Mouse (Mus musculus): ENCODE data around the gene Arpc1b. TPM values are rescaled to one million over a fixed set of nuclear protein-coding genes. Genes with fewer than 3 reads are reported as not detected.

The Arpc1b gene
- total RNA-seq, 4 experiments from 2014 or later: 17.4 to 47.4 (median 23.9) TPM

- DNase-seq (ENCODE audit: low spot score in 2 of 2): no peak
These were observed 50.7 kb downstream of the Arpc1b start for GRCm38 (mm10) chr5:145164710-145165109.

GRCm38 (mm10) chr5:145165184-145165583 is 51.2 kb downstream of the Arpc1b start:
- DNase-seq (ENCODE audit: low spot score in 2 of 2): no peak

GRCm38 (mm10) chr5:145166536-145167305 is 52.7 kb downstream of the Arpc1b start, which contains the start of the genes Ptcd1 and Cpsf4:
Gene Ptcd1, minus strand, starts transcription at chr5:145167108.
Gene Cpsf4, plus strand, starts transcription at chr5:145167213.
- DNase-seq (ENCODE audit: low spot score in 2 of 2): peak; percentile 98

GRCm38 (mm10) chr5:145167306-145167661 is 53.3 kb downstream of the Arpc1b start:
- DNase-seq (ENCODE audit: low spot score in 2 of 2): no peak

GRCm38 (mm10) chr5:145178461-145178980 is 64.5 kb downstream of the Arpc1b start:
- DNase-seq (ENCODE audit: low spot score in 2 of 2): no peak

Other genes with a start within 250 kb of the Arpc1b start
- gene Smurf1, start 148.4 kb upstream of the Arpc1b start, total RNA-seq (2022): 10 to 100 TPM; 32.4 to 38.4 (median 37.2) TPM
- not detected for gene Gm4871, start 81.5 kb upstream of the Arpc1b start, total RNA-seq (2022)
- gene 1700018F24Rik, start 71.2 kb upstream of the Arpc1b start, total RNA-seq (2022): not detected
- gene Arpc1a, start 30.4 kb upstream of the Arpc1b start, total RNA-seq (2022): 100 to 1,000 TPM; 213 to 219 (median 216) TPM
- not detected for gene Kpna7, start 30.2 kb upstream of the Arpc1b start, total RNA-seq (2022)
- gene Pdap1, start 26.0 kb downstream of the Arpc1b start, total RNA-seq (2022): 100 to 1,000 TPM in 1 of 4 experiments, 10 to 100 TPM in 3; 77.5 to 101 (median 86.1) TPM
- 10 to 100 TPM; 70.3 to 76.5 (median 74.1) TPM for gene Bud31, start 26.1 kb downstream of the Arpc1b start, total RNA-seq (2022)
- gene Ptcd1, start 52.9 kb downstream of the Arpc1b start, total RNA-seq (2022): 10 to 100 TPM; 20.2 to 23.4 (median 21.8) TPM
- 10 to 100 TPM; 19.2 to 25.9 (median 22.6) TPM for gene Cpsf4, start 53.0 kb downstream of the Arpc1b start, total RNA-seq (2022)
- gene Atp5j2, start 77.8 kb downstream of the Arpc1b start, total RNA-seq (2022): 100 to 1,000 TPM; 243 to 395 (median 326) TPM
- gene Zkscan14, start 87.7 kb downstream of the Arpc1b start, total RNA-seq (2022): 10 to 100 TPM; 13.3 to 14.3 (median 14.0) TPM
- gene Zkscan5, start 90.3 kb downstream of the Arpc1b start, total RNA-seq (2022): 10 to 100 TPM; 10.4 to 12.2 (median 10.9) TPM
- gene Zfp655, start 117.5 kb downstream of the Arpc1b start, total RNA-seq (2022): 10 to 100 TPM; 31.6 to 35.8 (median 31.9) TPM
- gene Zscan25, start 166.3 kb downstream of the Arpc1b start, total RNA-seq (2022): 10 to 100 TPM; 18.5 to 24.1 (median 22.5) TPM
- gene Cyp3a57, start 231.1 kb downstream of the Arpc1b start, total RNA-seq (2022): under 1 TPM; 0.30 to 0.48 (median 0.34) TPM